Mouse (Mus musculus) neural tube, embryonic 15.5 days (tissue): ENCODE measurements around the gene Gm9837. TPM values are rescaled to one million over a fixed set of nuclear protein-coding genes. Genes with fewer than 3 reads are reported as not detected.

Source experiments
- ATAC-seq: fragments of 200-750 bp; cut with Nextera tagmentation; 2 replicates; pipeline ENCODE4 v1.8.0; 2017; ENCODE audit warnings: mild to moderate bottlenecking, moderate TSS enrichment, moderate library complexity; ENCODE audit not compliant: low FRiP score
- H3K27ac ChIP-seq: fragments of 300-500 bp; sonication (generic); replicated peaks from 2 replicates; pipeline ENCODE4 v1.5.1; 2015; ENCODE audit warnings: mild to moderate bottlenecking, inconsistent platforms
- H3K27me3 ChIP-seq: fragments of 300-500 bp; sonication (generic); replicated peaks from 2 replicates; pipeline ENCODE4 v1.6.1; 2015; ENCODE audit warnings: inconsistent platforms
- H3K36me3 ChIP-seq: fragments of 300-500 bp; sonication (generic); 2 replicates; pipeline ENCODE4 v1.6.1; 2015; ENCODE audit warnings: inconsistent platforms
- H3K4me1 ChIP-seq: fragments of 300-500 bp; sonication (generic); 2 replicates; pipeline ENCODE4 v1.6.1; 2015; ENCODE audit warnings: inconsistent platforms
- H3K4me2 ChIP-seq: fragments of 300-500 bp; sonication (generic); 2 replicates; pipeline ENCODE4 v1.6.1; 2015; ENCODE audit warnings: inconsistent platforms, mild to moderate bottlenecking, moderate library complexity
- H3K4me3 ChIP-seq: fragments of 300-500 bp; sonication (generic); replicated peaks from 2 replicates; pipeline ENCODE4 v1.5.1; 2015; ENCODE audit warnings: mild to moderate bottlenecking, inconsistent platforms
- H3K9ac ChIP-seq: fragments of 300-500 bp; sonication (generic); replicated peaks from 2 replicates; pipeline ENCODE4 v1.6.1; 2015; ENCODE audit warnings: mild to moderate bottlenecking, inconsistent platforms
- H3K9me3 ChIP-seq: fragments of 300-500 bp; sonication (generic); replicated peaks from 2 replicates; pipeline ENCODE4 v1.6.1; 2016; ENCODE audit warnings: inconsistent platforms
- WGBS: fragments of 180-500 bp; shearing (Covaris S2); methylation state at CpG from one replicate; pipeline ENCODE4 v1.1.7; 2015; ENCODE audit warnings: mixed read lengths; 5-methylcytosine and 5-hydroxymethylcytosine counted together
- polyA plus RNA-seq: library from polyadenylated mRNA; unstranded; fragments of >200 nt; fragmentation: Nextera tagmentation; extraction: Ambion mirVana; gene quantifications from 2 replicates; pipeline ENCODE4 v1.2.1, GENCODE M21; 2015

Gm9837 gene
- polyA plus RNA-seq, 1 experiment from 2014 or later: not detected

GRCm38 (mm10) chr11:53466231-53466971, 3.9 kb downstream of the Gm9837 start:
- Histone ChIP-seq H3K27ac (no peak overlapping the region), H3K36me3 (no peaks in the 10 kb centered on the region), H3K4me2 (peak overlapping the region; percentile 65), H3K4me1 (peaks cover 36% of the 10 kb centered on the region), H3K27me3 (peaks cover 68% of the 10 kb centered on the region), H3K9ac (peak overlapping the region; percentile 41), H3K4me3 (peak overlapping the region; percentile 37), H3K9me3 (no peaks in the 10 kb centered on the region)
- ATAC-seq: peak; percentile 60
- WGBS: 9% methylated on average over 40 of the region's 40 CpGs

GRCm38 (mm10) chr11:53463551-53464424, 6.5 kb downstream of the Gm9837 start:
- Histone ChIP-seq H3K9ac (peak overlapping the region; percentile 41; the same call in 1 of the 2 replicates), H3K9me3 (no peaks in the 10 kb centered on the region), H3K27ac (no peak overlapping the region), H3K27me3 (peaks cover 84% of the 10 kb centered on the region), H3K4me1 (peaks cover 20% of the 10 kb centered on the region), H3K4me2 (peak overlapping the region; percentile 96), H3K36me3 (no peaks in the 10 kb centered on the region), H3K4me3 (peak overlapping the region; percentile 44)
- no peak for ATAC-seq
- WGBS: 9% methylated on average over 55 of the region's 55 CpGs

- Histone ChIP-seq H3K4me1 (peaks cover 26% of the 10 kb centered on the region), H3K36me3 (no peaks in the 10 kb centered on the region), H3K4me2 (no peak overlapping the region), H3K27ac (no peak overlapping the region), H3K9me3 (no peaks in the 10 kb centered on the region), H3K4me3 (no peak overlapping the region), H3K27me3 (peaks cover 91% of the 10 kb centered on the region), H3K9ac (no peak overlapping the region)
- 25% methylated on average over 5 of the region's 5 CpGs for WGBS
- ATAC-seq: no peak
These were observed 8.6 kb downstream of the Gm9837 start for GRCm38 (mm10) chr11:53461727-53462126.

- Histone ChIP-seq H3K27ac (no peak overlapping the region), H3K4me2 (no peak overlapping the region), H3K4me3 (no peak overlapping the region), H3K27me3 (peaks cover 90% of the 10 kb centered on the region), H3K4me1 (peaks cover 23% of the 10 kb centered on the region), H3K9ac (no peak overlapping the region), H3K36me3 (no peaks in the 10 kb centered on the region), H3K9me3 (no peaks in the 10 kb centered on the region)
- no peak for ATAC-seq
- 87% methylated on average over 3 of the region's 3 CpGs for WGBS
These were observed 10.1 kb downstream of the Gm9837 start for GRCm38 (mm10) chr11:53460192-53460591.

- no peak overlapping the region for H3K4me2 ChIP-seq
- H3K4me1 ChIP-seq: peaks cover 22% of the 10 kb centered on the region
- no peak overlapping the region for H3K9ac ChIP-seq
- H3K27ac ChIP-seq: no peak overlapping the region
- H3K36me3 ChIP-seq: no peaks in the 10 kb centered on the region
- 67% methylated on average over 3 of the region's 3 CpGs for WGBS
- H3K4me3 ChIP-seq: no peak overlapping the region
- H3K9me3 ChIP-seq: no peaks in the 10 kb centered on the region
- peaks cover 89% of the 10 kb centered on the region for H3K27me3 ChIP-seq
- ATAC-seq: no peak
These were observed 11.3 kb downstream of the Gm9837 start for GRCm38 (mm10) chr11:53458996-53459395.

- H3K4me3 ChIP-seq: peak overlapping the region; percentile 43
- no peaks in the 10 kb centered on the region for H3K9me3 ChIP-seq
- 0 out of 2 replicates have a peak overlapping the region, but pooled peaks have one; percentile 37 for H3K27ac ChIP-seq
- H3K4me2 ChIP-seq: peak overlapping the region; percentile 78
- peak overlapping the region; percentile 49 for H3K9ac ChIP-seq
- H3K36me3 ChIP-seq: no peaks in the 10 kb centered on the region
- peaks cover 74% of the 10 kb centered on the region for H3K27me3 ChIP-seq
- no peak; the same call in 1 of the 2 replicates for ATAC-seq
- peaks cover 12% of the 10 kb centered on the region for H3K4me1 ChIP-seq
- WGBS: 4% methylated on average over 28 of the region's 29 CpGs
These were observed 12.8 kb downstream of the Gm9837 start for GRCm38 (mm10) chr11:53457372-53457954.

- peak within 1 kb of the TSS; percentile 49 for H3K9ac ChIP-seq
- H3K4me2 ChIP-seq: peak within 1 kb of the TSS; percentile 78
- H3K27ac ChIP-seq: 0 out of 2 replicates have a peak within 1 kb of the TSS, but pooled peaks have one; percentile 37
- no peaks in the 10 kb centered on the region for H3K36me3 ChIP-seq
- peaks cover 66% of the 10 kb centered on the region for H3K27me3 ChIP-seq
- H3K9me3 ChIP-seq: no peaks in the 10 kb centered on the region
- H3K4me3 ChIP-seq: peak within 1 kb of the TSS; percentile 43
- peaks cover 12% of the 10 kb centered on the region for H3K4me1 ChIP-seq
- 3% methylated on average over 42 of the region's 42 CpGs for WGBS
- ATAC-seq: peak; percentile 63
These were observed 13.6 kb downstream of the Gm9837 start, which contains the start of the genes Gm10447 and Shroom1 for GRCm38 (mm10) chr11:53456474-53457371. Gm10447 (minus strand) TSS chr11:53457110. Shroom1 (plus strand) TSS chr11:53457205.

GRCm38 (mm10) chr11:53453031-53453430, 17.2 kb downstream of the Gm9837 start:
- Histone ChIP-seq H3K4me3 (no peak overlapping the region), H3K9ac (no peak overlapping the region), H3K27me3 (peaks cover 35% of the 10 kb centered on the region), H3K9me3 (no peaks in the 10 kb centered on the region), H3K4me1 (peaks cover 12% of the 10 kb centered on the region), H3K27ac (no peak overlapping the region), H3K36me3 (no peaks in the 10 kb centered on the region), H3K4me2 (no peak overlapping the region)
- 87% methylated on average over 5 of the region's 5 CpGs for WGBS
- no peak for ATAC-seq

GRCm38 (mm10) chr11:53452396-53452795, 17.9 kb downstream of the Gm9837 start:
- no peak for ATAC-seq
- H3K27me3 ChIP-seq: peaks cover 29% of the 10 kb centered on the region
- H3K27ac ChIP-seq: no peak overlapping the region
- WGBS: 96% methylated on average over 9 of the region's 9 CpGs
- no peak overlapping the region for H3K4me3 ChIP-seq
- H3K4me1 ChIP-seq: peaks cover 10% of the 10 kb centered on the region
- no peaks in the 10 kb centered on the region for H3K9me3 ChIP-seq
- no peak overlapping the region for H3K4me2 ChIP-seq
- H3K9ac ChIP-seq: no peak overlapping the region
- no peaks in the 10 kb centered on the region for H3K36me3 ChIP-seq

- no peak for ATAC-seq
- Histone ChIP-seq H3K9me3 (no peaks in the 10 kb centered on the region), H3K4me1 (no peaks in the 10 kb centered on the region), H3K27ac (no peak overlapping the region), H3K27me3 (peaks cover 21% of the 10 kb centered on the region), H3K4me3 (no peak overlapping the region), H3K36me3 (no peaks in the 10 kb centered on the region), H3K9ac (no peak overlapping the region), H3K4me2 (no peak overlapping the region)
- WGBS: 61% methylated on average over 2 of the region's 2 CpGs
These were observed 18.9 kb downstream of the Gm9837 start for GRCm38 (mm10) chr11:53451361-53451760.
